Mouse (Mus musculus): Measurements from ENCODE around the gene Slc22a23.

Gene Slc22a23

GRCm38 (mm10) chr13:34129485-34130225 lies 215.3 kb downstream of the Slc22a23 start:
- peak; percentile 85 for DNase-seq

All from embryo, embryonic 11 days (tissue).